21 mouse cellular contexts compared by ENCODE assay signal in genomic region chr2:31719202-31719880, GRCm38 (mm10). TPM values are rescaled to one million over a fixed set of nuclear protein-coding genes. Genes with fewer than 3 reads are reported as not detected.
A peak's percentile ranks its signal among the peaks of the same experiment; 100 is the strongest.
DNase-seq lines count a peak whose midpoint lies in the region; ATAC-seq and TF ChIP-seq lines count a peak whose summit lies in the region.
"Had no signal": no experiment of that assay in that cellular context is flagged by ENCODE, and none has a peak within 500 bp of the region (broad histone marks: within the 10 kb centered on the region; RNA-seq: fewer than 3 reads in every experiment).

No protein-coding gene starts in this region.

- peak; percentile 54 for DNase-seq in kidney, adult 18-20 months
- DNase-seq in kidney, postnatal 4 days = no peak
- peak; percentile 83 for DNase-seq in kidney, adult 9 months
- peak; percentile 93 for DNase-seq in liver, adult 2 months (ENCODE audit: extremely low read depth, low read depth, low spot score)
- DNase-seq in thymus, postnatal 14 days = no peak
- DNase-seq in forebrain, embryonic 14.5 days (ENCODE audit: low spot score) = no peak
- no peak for DNase-seq in MN1 (ENCODE audit: low spot score)
- DNase-seq: cerebellum, postnatal 10 days; gastrocnemius, adult 2 months; heart, postnatal 4 days; layer of hippocampus, postnatal 36 days; lung, embryonic 14.5 days; lung, postnatal 4 days; right cerebral cortex, adult 18-20 months; thymus, postnatal 36 days had no signal

- H3K79me2 ChIP-seq in liver, adult 2 months (ENCODE audit: control insufficient read depth, insufficient read depth, low read length) = peaks cover 15% of the 10 kb centered on the region; the same call in 1 of the 2 replicates

- H3K4me1 ChIP-seq in liver, adult 2 months (ENCODE audit: control insufficient read depth, insufficient read depth, low read length) = peaks cover 12% of the 10 kb centered on the region
- H3K4me1 ChIP-seq in small intestine, adult 2 months (ENCODE audit: control insufficient read depth, insufficient read depth, insufficient read length, low read length) = peaks cover 15% of the 10 kb centered on the region; the same call in 1 of the 2 replicates
- no peaks in the 10 kb centered on the region for H3K4me1 ChIP-seq in forebrain, embryonic 14.5 days (ENCODE audit: control insufficient read depth, insufficient read depth, low read length)
- H3K4me1 ChIP-seq: midbrain, embryonic 10.5 days had no signal

- TF ChIP-seq POLR2A in liver, adult 2 months (IDR thresholded peaks at IDR 0.05; ENCODE audit: extremely low read depth, insufficient read depth, low read length) = no peak
- no peak for TF ChIP-seq POLR2A in small intestine, adult 2 months (IDR thresholded peaks at IDR 0.05; ENCODE audit: low read depth, low read length)

- no peak overlapping the region for H3K4me2 ChIP-seq in forebrain, embryonic 14.5 days (ENCODE audit: low read length)
- H3K4me2 ChIP-seq: heart, embryonic 13.5 days; lung, embryonic 14.5 days had no signal

- H3K9me3 ChIP-seq in forebrain, embryonic 14.5 days (replicated peaks; ENCODE audit: control insufficient read depth, low read length) = no peaks in the 10 kb centered on the region
- H3K9me3 ChIP-seq: heart, embryonic 13.5 days; midbrain, embryonic 10.5 days had no signal

- 37% methylated on average over 6 of the region's 6 CpGs for WGBS in liver, adult 2 months
- 34% methylated on average over 6 of the region's 6 CpGs for WGBS in small intestine, adult 2 months
- WGBS in forebrain, embryonic 14.5 days = 86% methylated on average over 6 of the region's 6 CpGs

- no peaks in the 10 kb centered on the region for H3K27me3 ChIP-seq in liver, adult 2 months (ENCODE audit: control insufficient read depth, insufficient read depth, low read length)
- no peaks in the 10 kb centered on the region for H3K27me3 ChIP-seq in small intestine, adult 2 months (ENCODE audit: control insufficient read depth, insufficient read depth, low read length)
- H3K27me3 ChIP-seq in forebrain, embryonic 14.5 days (replicated peaks; ENCODE audit: control insufficient read depth, insufficient read depth, low read length) = no peaks in the 10 kb centered on the region
- H3K27me3 ChIP-seq: CH12.LX; heart, embryonic 13.5 days had no signal

- ATAC-seq in forebrain, embryonic 14.5 days = no peak
- ATAC-seq: hindbrain, embryonic 16.5 days had no signal

- no peak for TF ChIP-seq CTCF in liver, adult 2 months (IDR thresholded peaks at IDR 0.05; ENCODE audit: low read depth, low read length)
- TF ChIP-seq CTCF in small intestine, adult 2 months (IDR thresholded peaks at IDR 0.05; ENCODE audit: extremely low read depth, insufficient read length, insufficient replicate concordance, low read depth, low read length) = no peak

- peak overlapping the region; percentile 82 for H3K27ac ChIP-seq in liver, adult 2 months (replicated peaks; ENCODE audit: insufficient read depth, low read depth, low read length)
- H3K27ac ChIP-seq in small intestine, adult 2 months (ENCODE audit: insufficient read depth, low read depth, low read length) = peak overlapping the region; percentile 97
- H3K27ac ChIP-seq in forebrain, embryonic 14.5 days (ENCODE audit: low read depth, low read length) = no peak overlapping the region
- H3K27ac ChIP-seq: gastrocnemius, adult 2 months; heart, embryonic 13.5 days; midbrain, embryonic 10.5 days had no signal

- no peak overlapping the region for H3K4me3 ChIP-seq in liver, adult 2 months (ENCODE audit: insufficient read depth, low read depth, low read length)
- no peak overlapping the region for H3K4me3 ChIP-seq in small intestine, adult 2 months (ENCODE audit: low read depth, low read length)
- H3K4me3 ChIP-seq in forebrain, embryonic 14.5 days (ENCODE audit: low read depth, low read length) = no peak overlapping the region
- H3K4me3 ChIP-seq: erythroblast, embryonic 14.5 days; gastrocnemius, adult 2 months; heart, embryonic 13.5 days; midbrain, embryonic 10.5 days had no signal

- H3K9ac ChIP-seq in liver, adult 2 months (ENCODE audit: low read depth, low read length) = peak overlapping the region; percentile 30; the same call in 1 of the 2 replicates
- no peak overlapping the region for H3K9ac ChIP-seq in forebrain, embryonic 14.5 days (ENCODE audit: low read length)
- H3K9ac ChIP-seq: heart, embryonic 13.5 days; lung, embryonic 14.5 days had no signal

- no peaks in the 10 kb centered on the region for H3K36me3 ChIP-seq in liver, adult 2 months (ENCODE audit: control insufficient read depth, insufficient read depth, low read length)
- peaks cover 7% of the 10 kb centered on the region for H3K36me3 ChIP-seq in small intestine, adult 2 months (ENCODE audit: control insufficient read depth, insufficient read depth, low read length)
- H3K36me3 ChIP-seq in forebrain, embryonic 14.5 days (ENCODE audit: control insufficient read depth, insufficient read depth, low read length) = no peaks in the 10 kb centered on the region
- H3K36me3 ChIP-seq: midbrain, embryonic 10.5 days had no signal

RNA-seq across cellular contexts. Expression of gene Abl1, which starts 31.2 kb away (rescaled TPM):
- total RNA-seq in liver, adult 2 months (2014; rRNA removed) = 13.0 and 14.1 TPM in 2 replicates
- 11.0 and 13.9 TPM in 2 replicates for polyA plus RNA-seq in liver, adult 2 months (2012; rRNA removed)
- 28.0 and 55.5 TPM in 2 replicates for polyA plus RNA-seq in small intestine, adult 2 months (2012; rRNA removed)
- polyA plus RNA-seq in forebrain, embryonic 14.5 days (2014; fragmentation: Nextera tagmentation; extraction: Ambion mirVana) = 19.6 and 22.9 TPM in 2 replicates

RNA-seq across cellular contexts. Expression of gene Exosc2, which starts 48.8 kb away (rescaled TPM):
- 9.8 and 10.4 TPM in 2 replicates for total RNA-seq in liver, adult 2 months (2014; rRNA removed)
- 5.5 and 6.3 TPM in 2 replicates for polyA plus RNA-seq in liver, adult 2 months (2012; rRNA removed)
- 2.5 and 4.0 TPM in 2 replicates for polyA plus RNA-seq in small intestine, adult 2 months (2012; rRNA removed)
- 32.0 and 33.4 TPM in 2 replicates for polyA plus RNA-seq in forebrain, embryonic 14.5 days (2014; fragmentation: Nextera tagmentation; extraction: Ambion mirVana)

Comparison
In these comparisons a context has a peak if more than half of its experiments do, and no peak if none do; other contexts are left out.
1. DNase-seq: peak in kidney, adult 18-20 months (single experiment), kidney, adult 9 months (single experiment) and liver, adult 2 months (single experiment); none in kidney, postnatal 4 days (0 of 2), thymus, postnatal 14 days (single experiment), forebrain, embryonic 14.5 days (single experiment) and MN1 (single experiment).